Mouse (Mus musculus) heart, postnatal 0 days (tissue): ENCODE measurements around the gene Mxi1.

Experiments
- CTCF ChIP-seq: IDR thresholded peaks from 2 replicates; pipeline ENCODE4 v1.5.1; 2016; ENCODE audit warnings: antibody characterized with exemption, control low read depth, low read depth
- EP300 ChIP-seq: IDR thresholded peaks from 2 replicates; pipeline ENCODE4 v1.6.1; 2016; ENCODE audit warnings: antibody characterized with exemption, low read depth

DNA sequence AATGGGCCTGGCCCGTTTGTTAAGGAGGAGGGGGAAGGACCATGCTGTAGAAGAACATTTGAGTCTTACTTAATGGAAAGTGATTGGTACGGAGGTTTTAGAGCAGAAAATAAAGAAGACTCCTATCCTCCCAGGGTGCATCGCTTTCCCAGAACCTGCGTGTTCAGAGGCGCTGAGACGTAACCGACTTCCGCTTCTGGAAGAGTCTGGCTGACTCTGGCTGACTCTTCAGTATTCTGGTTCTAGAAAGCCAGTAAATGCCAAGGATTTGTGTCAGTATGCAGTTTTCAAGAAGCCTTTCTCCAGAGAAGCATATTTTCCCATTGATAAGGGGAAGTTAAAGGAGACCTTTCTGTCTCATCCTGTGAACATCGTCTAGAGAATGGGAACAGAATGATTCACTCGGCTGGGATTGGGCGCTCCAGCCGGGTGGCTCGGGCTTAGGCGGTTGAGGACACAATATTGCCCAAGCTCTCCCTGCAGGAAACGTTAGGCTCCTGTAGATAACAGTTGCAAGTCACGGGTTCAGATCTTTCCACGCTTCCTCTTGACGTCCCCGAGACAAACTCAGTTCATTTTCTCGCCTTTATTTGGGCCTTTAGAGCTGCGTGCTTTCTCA, 21.7 kb downstream of the Mxi1 start:
- TF ChIP-seq CTCF, result no peak
- TF ChIP-seq EP300, result no peak
